Mouse (Mus musculus) E14TG2a.4 (cell line): Measurements from ENCODE around the gene Slc31a1.

Experiments
- H3K27me3 ChIP-seq: 2 replicates; pipeline ENCODE4 v1.6.1; 2014; ENCODE audit warnings: low read length, control low read depth; ENCODE audit not compliant: insufficient read depth
- H3K36me3 ChIP-seq: 2 replicates; pipeline ENCODE4 v1.6.1; 2014; ENCODE audit warnings: low read length, control low read depth; ENCODE audit not compliant: insufficient read depth
- H3K4me1 ChIP-seq: replicated peaks from 2 replicates; pipeline ENCODE4 v1.6.1; 2014; ENCODE audit warnings: low read depth, low read length, control low read depth
- H3K4me3 ChIP-seq: replicated peaks from 2 replicates; pipeline ENCODE4 v1.5.1; 2014; ENCODE audit warnings: mild to moderate bottlenecking, low read length
- H3K9me3 ChIP-seq: 2 replicates; pipeline ENCODE4 v1.6.1; 2014; ENCODE audit warnings: low read length, control low read depth
- CTCF ChIP-seq: conservative IDR thresholded peaks from 2 replicates; pipeline ENCODE4 v1.5.1; 2014; ENCODE audit warnings: low read length
- NANOG ChIP-seq: IDR thresholded peaks from 2 replicates; pipeline ENCODE4 v1.6.1; 2014; ENCODE audit warnings: borderline replicate concordance, low read length, mixed read lengths
- POU5F1 ChIP-seq: IDR thresholded peaks from 2 replicates; pipeline ENCODE4 v1.6.1; 2014; ENCODE audit warnings: low read length, borderline replicate concordance

The Slc31a1 gene

GRCm38 (mm10) chr4:62437871-62438270 is 77.3 kb downstream of the Slc31a1 start:
- TF ChIP-seq POU5F1, result no peak
- TF ChIP-seq NANOG, result no peak
- no peak for TF ChIP-seq CTCF
- H3K36me3 ChIP-seq, result no peaks in the 10 kb centered on the region
- 0 out of 2 replicates have a peak, but pooled peaks cover 6% of the 10 kb centered on the region for H3K4me1 ChIP-seq
- H3K27me3 ChIP-seq, result no peaks in the 10 kb centered on the region
- no peak overlapping the region for H3K4me3 ChIP-seq
- H3K9me3 ChIP-seq, result peaks cover 25% of the 10 kb centered on the region

GRCm38 (mm10) chr4:62439793-62440192 is 79.3 kb downstream of the Slc31a1 start:
- peaks cover 34% of the 10 kb centered on the region for H3K9me3 ChIP-seq
- no peaks in the 10 kb centered on the region for H3K27me3 ChIP-seq
- no peak for TF ChIP-seq POU5F1
- TF ChIP-seq NANOG, result no peak
- TF ChIP-seq CTCF, result no peak
- no peaks in the 10 kb centered on the region for H3K36me3 ChIP-seq
- H3K4me1 ChIP-seq, result 0 out of 2 replicates have a peak, but pooled peaks cover 2% of the 10 kb centered on the region
- no peak overlapping the region for H3K4me3 ChIP-seq

- Histone ChIP-seq H3K9me3 (peaks cover 34% of the 10 kb centered on the region), H3K4me1 (0 out of 2 replicates have a peak, but pooled peaks cover 2% of the 10 kb centered on the region), H3K27me3 (no peaks in the 10 kb centered on the region), H3K36me3 (no peaks in the 10 kb centered on the region), H3K4me3 (no peak overlapping the region)
- TF ChIP-seq POU5F1 (no peak), CTCF (no peak), NANOG (no peak)
These were observed 80.0 kb downstream of the Slc31a1 start for GRCm38 (mm10) chr4:62440544-62440943.

- no peak overlapping the region for H3K4me3 ChIP-seq
- peaks cover 34% of the 10 kb centered on the region for H3K9me3 ChIP-seq
- H3K4me1 ChIP-seq, result 0 out of 2 replicates have a peak, but pooled peaks cover 2% of the 10 kb centered on the region
- no peak for TF ChIP-seq NANOG
- TF ChIP-seq CTCF, result no peak
- TF ChIP-seq POU5F1, result no peak
- no peaks in the 10 kb centered on the region for H3K27me3 ChIP-seq
- H3K36me3 ChIP-seq, result no peaks in the 10 kb centered on the region
These were observed 80.5 kb downstream of the Slc31a1 start for GRCm38 (mm10) chr4:62440986-62441385.
